Mouse (Mus musculus) gastrocnemius, postnatal 4 days (tissue): ENCODE measurements around the gene Trmt1. TPM values are rescaled to one million over a fixed set of nuclear protein-coding genes. Genes with fewer than 3 reads are reported as not detected.

Experiments
- DNase-seq, 2 experiments: peaks; one replicate each; pipeline ENCODE4 v3.0.0; 2021 to 2022; ENCODE audit warnings: low spot score in 2 of 2, mixed read lengths in 2 of 2
- total RNA-seq, 2 experiments: library from RNA; stranded (reverse); gene quantifications; 2 replicates each; pipeline ENCODE4 v1.2.3; 2021

The Trmt1 gene
- total RNA-seq, 2 experiments from 2014 or later, result 50.5 to 53.8 TPM

GRCm38 (mm10) chr8:84687705-84688100 lies 1.6 kb downstream of the Trmt1 start, which contains the start of gene Nacc1:
Nacc1 (minus strand) TSS chr8:84687862.
- peak in 1 of 2 experiments; percentile 90 for DNase-seq

- peak in 1 of 2 experiments; percentile 88 for DNase-seq
These were observed 3.2 kb downstream of the Trmt1 start for GRCm38 (mm10) chr8:84689091-84689915.

- DNase-seq, result no peak
These were observed 7.2 kb downstream of the Trmt1 start for GRCm38 (mm10) chr8:84693332-84693731.

GRCm38 (mm10) chr8:84695140-84695539 lies 9.0 kb downstream of the Trmt1 start:
- DNase-seq, result no peak

- DNase-seq, result peak in 1 of 2 experiments; percentile 45
These were observed 11.3 kb downstream of the Trmt1 start for GRCm38 (mm10) chr8:84697166-84698130.

- no peak for DNase-seq
These were observed 12.2 kb downstream of the Trmt1 start for GRCm38 (mm10) chr8:84698288-84698687.

- DNase-seq, result peak in 1 of 2 experiments; percentile 50
These were observed 12.9 kb downstream of the Trmt1 start for GRCm38 (mm10) chr8:84698929-84699401.

GRCm38 (mm10) chr8:84699861-84700322 lies 13.8 kb downstream of the Trmt1 start:
- peak in 1 of 2 experiments; percentile 71 for DNase-seq

- DNase-seq, result no peak
These were observed 14.4 kb downstream of the Trmt1 start for GRCm38 (mm10) chr8:84700526-84700925.

- peak in 1 of 2 experiments; percentile 53 for DNase-seq
These were observed 15.1 kb downstream of the Trmt1 start, which contains the start of gene Lyl1 for GRCm38 (mm10) chr8:84700941-84701911. Lyl1 (plus strand) TSS chr8:84701457.

- DNase-seq, result no peak
These were observed 16.5 kb downstream of the Trmt1 start for GRCm38 (mm10) chr8:84702561-84702960.

GRCm38 (mm10) chr8:84702963-84703465 lies 16.9 kb downstream of the Trmt1 start:
- no peak for DNase-seq

- DNase-seq, result no peak
These were observed 17.6 kb downstream of the Trmt1 start for GRCm38 (mm10) chr8:84703466-84704249.

- DNase-seq, result peak; percentile 63 to 84
These were observed 18.2 kb downstream of the Trmt1 start for GRCm38 (mm10) chr8:84704356-84704755.

GRCm38 (mm10) chr8:84704867-84705831 lies 19.0 kb downstream of the Trmt1 start:
- DNase-seq, result peak in 1 of 2 experiments; percentile 31

GRCm38 (mm10) chr8:84705960-84706359 lies 19.9 kb downstream of the Trmt1 start:
- DNase-seq, result no peak

GRCm38 (mm10) chr8:84706610-84707266 lies 20.6 kb downstream of the Trmt1 start:
- DNase-seq, result no peak
